Comparison of ENCODE assay signal across 19 mouse cellular contexts in the genomic region with DNA sequence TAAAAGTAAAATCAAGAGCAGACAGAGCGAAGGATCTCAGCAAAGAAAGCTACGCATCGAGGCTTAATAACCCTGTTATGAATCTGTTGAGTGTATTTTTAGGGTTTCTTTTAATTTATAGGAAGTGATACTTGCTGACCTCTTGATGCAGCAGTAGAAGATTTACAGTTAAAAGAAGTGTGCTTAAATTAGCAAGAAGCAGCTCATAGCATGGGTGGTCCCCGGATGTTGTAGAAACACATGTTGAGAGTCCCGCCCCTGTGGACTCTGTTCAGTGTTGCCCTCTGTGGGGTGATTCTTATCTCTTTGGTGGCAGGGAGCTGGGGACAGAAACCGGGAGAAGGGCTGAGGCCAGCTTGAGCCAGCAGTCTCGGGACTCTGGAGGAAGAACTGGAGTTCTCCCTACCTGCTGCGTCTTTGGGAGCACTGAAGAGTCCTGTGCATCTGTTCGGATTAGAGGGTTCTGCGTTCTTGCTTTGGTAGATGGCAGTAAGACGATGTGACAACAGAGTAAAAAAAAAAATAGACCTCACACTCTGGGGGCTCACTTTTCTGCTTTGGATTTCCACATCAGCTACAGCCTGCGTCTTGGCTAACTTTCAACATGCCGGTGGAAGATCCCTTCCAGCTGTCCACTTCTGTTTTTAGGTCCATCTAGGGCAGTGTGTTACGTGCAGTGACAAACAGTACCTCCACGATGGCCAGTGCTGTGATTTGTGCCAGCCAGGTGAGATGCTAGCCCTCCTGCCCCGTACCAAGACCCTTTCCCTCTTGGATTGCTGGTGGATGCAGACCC. TPM values are rescaled to one million over a fixed set of nuclear protein-coding genes. Genes with fewer than 3 reads are reported as not detected.
A peak's percentile ranks its signal among the peaks of the same experiment; 100 is the strongest.
DNase-seq lines count a peak whose midpoint lies in the region; ATAC-seq and TF ChIP-seq lines count a peak whose summit lies in the region.
"Had no signal": no experiment of that assay in that cellular context is flagged by ENCODE, and none has a peak within 500 bp of the region (broad histone marks: within the 10 kb centered on the region; RNA-seq: fewer than 3 reads in every experiment).

No protein-coding gene starts in this region.

- peak; percentile 39 for DNase-seq in kidney, postnatal 14 days
- DNase-seq in kidney, postnatal 36 days, result no peak
- DNase-seq in thymus, postnatal 4 days, result no peak
- DNase-seq in Muller cell, postnatal 12 days (ENCODE audit: inconsistent ontology term), result no peak
- DNase-seq: adrenal gland, postnatal 14 days; gastrocnemius, postnatal 10 days; liver, postnatal 0 days; thymus, postnatal 25 days had no signal

- 0 out of 2 replicates have a peak overlapping the region, but pooled peaks have one; percentile 8 for H3K4me2 ChIP-seq in lung, embryonic 15.5 days
- H3K4me2 ChIP-seq: embryonic facial prominence, embryonic 15.5 days; forebrain, embryonic 15.5 days; neural tube, embryonic 15.5 days had no signal

- H3K9ac ChIP-seq in lung, embryonic 15.5 days, result no peak overlapping the region
- H3K9ac ChIP-seq: embryonic facial prominence, embryonic 15.5 days; forebrain, embryonic 15.5 days; liver, postnatal 0 days; neural tube, embryonic 15.5 days had no signal

- H3K4me1 ChIP-seq in bone marrow macrophage, adult 2 months (ENCODE audit: control insufficient read depth, insufficient read depth, low read length), result peaks cover 33% of the 10 kb centered on the region
- peaks cover 32% of the 10 kb centered on the region; the same call in 1 of the 2 replicates for H3K4me1 ChIP-seq in lung, embryonic 15.5 days
- H3K4me1 ChIP-seq: embryonic facial prominence, embryonic 15.5 days; neural tube, embryonic 15.5 days had no signal

- no peaks in the 10 kb centered on the region for H3K9me3 ChIP-seq in lung, embryonic 15.5 days
- H3K9me3 ChIP-seq: embryonic facial prominence, embryonic 15.5 days; forebrain, embryonic 15.5 days; neural tube, embryonic 15.5 days had no signal

- peak overlapping the region; percentile 29 for H3K4me3 ChIP-seq in bone marrow macrophage, adult 2 months (ENCODE audit: insufficient read depth, low read length)
- no peak overlapping the region for H3K4me3 ChIP-seq in lung, embryonic 15.5 days
- H3K4me3 ChIP-seq: embryonic facial prominence, embryonic 15.5 days; forebrain, embryonic 15.5 days; neural tube, embryonic 15.5 days had no signal

- peak overlapping the region; percentile 93 for H3K27ac ChIP-seq in bone marrow macrophage, adult 2 months (ENCODE audit: insufficient read depth, low read depth, low read length)
- H3K27ac ChIP-seq in lung, embryonic 15.5 days, result peak overlapping the region; percentile 79
- H3K27ac ChIP-seq: embryonic facial prominence, embryonic 15.5 days; forebrain, embryonic 15.5 days; hindbrain, postnatal 0 days; neural tube, embryonic 15.5 days had no signal

- no peak for TF ChIP-seq CTCF in bone marrow macrophage, adult 2 months (IDR thresholded peaks at IDR 0.05; ENCODE audit: low read depth, low read length)

- peak; percentile 56; the same call in 1 of the 2 replicates for ATAC-seq in lung, embryonic 15.5 days (ENCODE audit: borderline replicate concordance, extremely low read depth, low FRiP score, low TSS enrichment)
- peak; percentile 31; the same call in 1 of the 2 replicates for ATAC-seq in monocyte, adult 5-6 weeks (replicated peaks; ENCODE audit: insufficient number of reproducible peaks, low FRiP score, low TSS enrichment, poor library complexity, severe bottlenecking)
- ATAC-seq: forebrain, embryonic 15.5 days; hindbrain, postnatal 0 days; liver, postnatal 0 days had no signal

- 0 out of 2 replicates have a peak, but pooled peaks cover 4% of the 10 kb centered on the region for H3K36me3 ChIP-seq in lung, embryonic 15.5 days
- H3K36me3 ChIP-seq: embryonic facial prominence, embryonic 15.5 days; forebrain, embryonic 15.5 days; neural tube, embryonic 15.5 days had no signal

- H3K27me3 ChIP-seq in lung, embryonic 15.5 days, result no peaks in the 10 kb centered on the region
- H3K27me3 ChIP-seq: forebrain, embryonic 15.5 days had no signal

- TF ChIP-seq POLR2A in bone marrow macrophage, adult 2 months (IDR thresholded peaks at IDR 0.05; ENCODE audit: borderline replicate concordance, low read depth, low read length), result no peak

- WGBS in lung, embryonic 15.5 days, result 43% methylated on average over 16 of the region's 16 CpGs

RNA-seq across cellular contexts. Expression of a gene that starts 6.4 kb away (rescaled TPM):
- 20.4 and 29.2 TPM in 2 replicates for polyA plus RNA-seq in bone marrow macrophage, adult 2 months (2012; ENCODE audit: insufficient read depth, insufficient read length, missing spikeins)
- 30.2 and 35.4 TPM in 2 replicates for polyA plus RNA-seq in lung, embryonic 15.5 days (2015; fragmentation: Nextera tagmentation; extraction: Ambion mirVana)
- 17.7 to 21.3 TPM (median 20.5 TPM) in 3 replicates for total RNA-seq in monocyte, adult 5-6 weeks (2017)

RNA-seq across cellular contexts. Expression of a gene that starts 27.2 kb away (rescaled TPM):
- 29.5 and 33.0 TPM in 2 replicates for polyA plus RNA-seq in bone marrow macrophage, adult 2 months (2012; ENCODE audit: insufficient read depth, insufficient read length, missing spikeins)
- 67.4 and 73.8 TPM in 2 replicates for polyA plus RNA-seq in lung, embryonic 15.5 days (2015; fragmentation: Nextera tagmentation; extraction: Ambion mirVana)
- total RNA-seq in monocyte, adult 5-6 weeks (2017), result 25.0 to 47.8 TPM (median 37.3 TPM) in 3 replicates

RNA-seq across cellular contexts. Expression of a gene that starts 28.7 kb away (rescaled TPM):
- polyA plus RNA-seq in bone marrow macrophage, adult 2 months (2012; ENCODE audit: insufficient read depth, insufficient read length, missing spikeins), result not detected in 2 replicates
- not detected in 2 replicates for polyA plus RNA-seq in lung, embryonic 15.5 days (2015; fragmentation: Nextera tagmentation; extraction: Ambion mirVana)
- not detected in 3 replicates for total RNA-seq in monocyte, adult 5-6 weeks (2017)
- total RNA-seq: adrenal gland, postnatal 14 days; common myeloid progenitor, adult 5-6 weeks; gastrocnemius, postnatal 10 days; hindbrain, postnatal 0 days had no signal
- polyA plus RNA-seq: embryonic facial prominence, embryonic 15.5 days; forebrain, embryonic 15.5 days; heart, embryonic 16.5 days; hindbrain, postnatal 0 days; limb, embryonic 11.5 days; liver, postnatal 0 days; neural tube, embryonic 15.5 days; stomach, embryonic 14.5 days had no signal
